Mouse (Mus musculus) olfactory bulb, adult 2 months (tissue): ENCODE results near the gene Tspear. TPM values are rescaled to one million over a fixed set of nuclear protein-coding genes. Genes with fewer than 3 reads are reported as not detected.

Source experiments
- H3K27ac ChIP-seq: fragments of 200-500 bp; 2 replicates; pipeline ENCODE4 v1.5.1; 2012; ENCODE audit warnings: low read depth, low read length; ENCODE audit not compliant: insufficient read depth
- H3K4me1 ChIP-seq: fragments of 200-500 bp; 2 replicates; pipeline ENCODE4 v1.6.1; 2012; ENCODE audit warnings: low read length; ENCODE audit not compliant: control insufficient read depth, insufficient read depth
- H3K4me3 ChIP-seq: fragments of 200-500 bp; 2 replicates; pipeline ENCODE4 v1.5.1; 2012; ENCODE audit warnings: mild to moderate bottlenecking, low read depth, low read length, moderate library complexity; ENCODE audit not compliant: insufficient read depth
- CTCF ChIP-seq: fragments of 200-500 bp; IDR thresholded peaks from 2 replicates; pipeline ENCODE4 v1.5.1; 2012; ENCODE audit warnings: low read depth, mild to moderate bottlenecking, low read length, moderate library complexity; ENCODE audit not compliant: insufficient read depth
- POLR2A ChIP-seq: fragments of 200-500 bp; IDR thresholded peaks from 2 replicates; pipeline ENCODE4 v1.6.1; 2012; ENCODE audit warnings: mild to moderate bottlenecking, low read depth, low read length, moderate library complexity; ENCODE audit not compliant: insufficient read depth
- WGBS: fragments of 180-500 bp; shearing (Covaris S2); methylation state at CpG from one replicate; pipeline ENCODE4 v1.1.7; 2018; 5-methylcytosine and 5-hydroxymethylcytosine counted together
- polyA plus RNA-seq: library from polyadenylated mRNA; stranded (reverse); fragments of >200 nt; gene quantifications from 2 replicates; pipeline ENCODE4 v1.2.4, GENCODE M21; 2012; ENCODE audit warnings: low replicate concordance; ENCODE audit not compliant: missing spikeins, insufficient read depth, insufficient read length

Gene Tspear
- polyA plus RNA-seq, 1 experiment: not detected

- Histone ChIP-seq H3K27ac (no peak within 1 kb of the TSS), H3K4me1 (no peaks in the 10 kb centered on the region), H3K4me3 (no peak within 1 kb of the TSS)
- WGBS: 82% methylated on average over 2 of the region's 3 CpGs
- TF ChIP-seq POLR2A (no peak), CTCF (no peak)
These were observed 160.1 kb downstream of the Tspear start, which contains the start of gene Gm36176 for GRCm38 (mm10) chr10:77846503-77846902. Gm36176 (plus strand) TSS chr10:77846803.

- no peak overlapping the region for H3K4me3 ChIP-seq
- no peaks in the 10 kb centered on the region for H3K4me1 ChIP-seq
- WGBS: 43% methylated on average over 2 of the region's 2 CpGs
- TF ChIP-seq CTCF: no peak
- TF ChIP-seq POLR2A: no peak
- H3K27ac ChIP-seq: no peak overlapping the region
These were observed 160.6 kb downstream of the Tspear start for GRCm38 (mm10) chr10:77846961-77847360.

- Histone ChIP-seq H3K4me1 (peaks cover 1% of the 10 kb centered on the region; the same call in 1 of the 2 replicates), H3K4me3 (no peak overlapping the region), H3K27ac (no peak overlapping the region)
- 98% methylated on average over 2 of the region's 2 CpGs for WGBS
- TF ChIP-seq CTCF: no peak
- TF ChIP-seq POLR2A: no peak
These were observed 161.2 kb downstream of the Tspear start for GRCm38 (mm10) chr10:77847538-77847937.

- Histone ChIP-seq H3K4me1 (peaks cover 5% of the 10 kb centered on the region; the same call in 1 of the 2 replicates), H3K4me3 (no peak within 1 kb of the TSS), H3K27ac (no peak within 1 kb of the TSS)
- TF ChIP-seq CTCF: no peak
- TF ChIP-seq POLR2A: no peak
- WGBS: 59% methylated on average over 9 of the region's 9 CpGs
These were observed 166.2 kb downstream of the Tspear start, which contains the start of gene Gm10318 for GRCm38 (mm10) chr10:77852559-77852958. Gm10318 (plus strand) TSS chr10:77852859.

GRCm38 (mm10) chr10:77861675-77862074, 175.3 kb downstream of the Tspear start, which contains the start of gene Gm3285:
Gm3285 (plus strand) TSS chr10:77861975.
- no peak within 1 kb of the TSS for H3K27ac ChIP-seq
- 43% methylated on average over 7 of the region's 7 CpGs for WGBS
- H3K4me3 ChIP-seq: no peak within 1 kb of the TSS
- TF ChIP-seq POLR2A (no peak), CTCF (no peak)
- peaks cover 5% of the 10 kb centered on the region for H3K4me1 ChIP-seq

- Histone ChIP-seq H3K4me1 (peaks cover 5% of the 10 kb centered on the region), H3K27ac (no peak overlapping the region), H3K4me3 (no peak overlapping the region)
- TF ChIP-seq CTCF (no peak), POLR2A (no peak)
- 41% methylated on average over 14 of the region's 14 CpGs for WGBS
These were observed 177.8 kb downstream of the Tspear start for GRCm38 (mm10) chr10:77864067-77864761.

GRCm38 (mm10) chr10:77864762-77865143, 178.4 kb downstream of the Tspear start:
- Histone ChIP-seq H3K4me1 (peaks cover 5% of the 10 kb centered on the region), H3K4me3 (no peak overlapping the region), H3K27ac (no peak overlapping the region)
- 66% methylated on average over 11 of the region's 11 CpGs for WGBS
- TF ChIP-seq CTCF (no peak), POLR2A (no peak)

GRCm38 (mm10) chr10:77867546-77867945, 181.2 kb downstream of the Tspear start:
- 67% methylated on average over 1 of the region's 1 CpGs for WGBS

GRCm38 (mm10) chr10:77869651-77870050, 183.3 kb downstream of the Tspear start:
- Histone ChIP-seq H3K27ac (no peak overlapping the region), H3K4me1 (0 out of 2 replicates have a peak, but pooled peaks cover under 1% of the 10 kb centered on the region), H3K4me3 (no peak overlapping the region)
- no peak for TF ChIP-seq POLR2A
- no peak for TF ChIP-seq CTCF
- 91% methylated on average over 7 of the region's 7 CpGs for WGBS

More at GRCm38 (mm10) chr10:77867546-77867945, 181.2 kb downstream of the Tspear start:
- Histone ChIP-seq H3K4me3 (no peak overlapping the region), H3K4me1 (0 out of 2 replicates have a peak, but pooled peaks cover 3% of the 10 kb centered on the region), H3K27ac (no peak overlapping the region)
- TF ChIP-seq CTCF (no peak), POLR2A (no peak)
